Mouse (Mus musculus) liver, adult (tissue): Measurements from ENCODE around the gene Mrpl54.
A peak's percentile ranks its signal among the peaks of the same experiment; 100 is the strongest.

Experiments used
- GATA4 ChIP-seq: IDR thresholded peaks from 2 replicates; pipeline ENCODE4 v1.6.1; 2014; ENCODE audit warnings: mild to moderate bottlenecking, low read length; ENCODE audit not compliant: insufficient replicate concordance

Mrpl54 gene

GRCm38 (mm10) chr10:81252424-81253419 is 14.0 kb downstream of the Mrpl54 start, which contains the start of gene Matk:
TSS of gene Matk (plus strand) at chr10:81252935.
- TF ChIP-seq GATA4 = no peak

- no peak for TF ChIP-seq GATA4
Measured at GRCm38 (mm10) chr10:81249442-81249841, 17.3 kb downstream of the Mrpl54 start.

GRCm38 (mm10) chr10:81247804-81248203 is 18.9 kb downstream of the Mrpl54 start:
- TF ChIP-seq GATA4 = no peak

- TF ChIP-seq GATA4 = no peak
Measured at GRCm38 (mm10) chr10:81245166-81245565, 21.6 kb downstream of the Mrpl54 start.

- no peak for TF ChIP-seq GATA4
Measured at GRCm38 (mm10) chr10:81244595-81244994, 22.1 kb downstream of the Mrpl54 start.

- no peak for TF ChIP-seq GATA4
Measured at GRCm38 (mm10) chr10:81244146-81244545, 22.6 kb downstream of the Mrpl54 start.

GRCm38 (mm10) chr10:81242021-81242420 is 24.7 kb downstream of the Mrpl54 start:
- no peak for TF ChIP-seq GATA4

- no peak for TF ChIP-seq GATA4
Measured at GRCm38 (mm10) chr10:81240876-81241275, 25.9 kb downstream of the Mrpl54 start.

- TF ChIP-seq GATA4 = no peak
Measured at GRCm38 (mm10) chr10:81238618-81239017, 28.1 kb downstream of the Mrpl54 start.

- no peak for TF ChIP-seq GATA4
Measured at GRCm38 (mm10) chr10:81236471-81237268, 30.1 kb downstream of the Mrpl54 start.

GRCm38 (mm10) chr10:81234206-81234605 is 32.5 kb downstream of the Mrpl54 start:
- no peak for TF ChIP-seq GATA4

GRCm38 (mm10) chr10:81233226-81233585 is 33.5 kb downstream of the Mrpl54 start:
- TF ChIP-seq GATA4 = no peak

- TF ChIP-seq GATA4 = peak; percentile 37; the same call in 1 of the 2 replicates
Measured at GRCm38 (mm10) chr10:81232580-81233225, 34.0 kb downstream of the Mrpl54 start, which contains the start of gene Zfr2. TSS of gene Zfr2 (plus strand) at chr10:81233155.

GRCm38 (mm10) chr10:81231436-81231835 is 35.3 kb downstream of the Mrpl54 start:
- no peak for TF ChIP-seq GATA4

GRCm38 (mm10) chr10:81230438-81231332 is 36.0 kb downstream of the Mrpl54 start, which contains the start of gene Atcay:
TSS of gene Atcay (minus strand) at chr10:81230833.
- no peak for TF ChIP-seq GATA4
